Mouse (Mus musculus): Measurements from ENCODE around the gene Ripor1. TPM values are rescaled to one million over a fixed set of nuclear protein-coding genes. Genes with fewer than 3 reads are reported as not detected.

Gene Ripor1
- polyA plus RNA-seq, 1 experiment from 2014 or later = 25.9 TPM

MicroRNAs encoded within 50 kb of the gene (microRNA counts, 519-probe panel; counts per million panel counts)
- microRNA mmu-miR-1966 = 3,127 counts per million, percentile 66 among the panel's probes with 10 or more counts

Small RNA genes within 50 kb of the gene (microRNA-seq; reads per million reads assigned to microRNA genes)
- gene Mir1966 = not detected

Other genes with a start within 250 kb of the Ripor1 start
- 0.93 and 1.5 TPM in 2 replicates for gene Plekhg4, start 232.0 kb upstream of the Ripor1 start, polyA plus RNA-seq (2015; fragmentation: Nextera tagmentation; extraction: Ambion mirVana)
- not detected in 2 replicates for gene Kctd19, start 191.8 kb upstream of the Ripor1 start, polyA plus RNA-seq (2015; fragmentation: Nextera tagmentation; extraction: Ambion mirVana)
- 1.5 and 2.4 TPM in 2 replicates for gene Lrrc36, start 191.7 kb upstream of the Ripor1 start, polyA plus RNA-seq (2015; fragmentation: Nextera tagmentation; extraction: Ambion mirVana)
- 93.1 and 111 TPM in 2 replicates for gene Tppp3, start 133.7 kb upstream of the Ripor1 start, polyA plus RNA-seq (2015; fragmentation: Nextera tagmentation; extraction: Ambion mirVana)
- 26.2 and 31.3 TPM in 2 replicates for gene Zdhhc1, start 108.4 kb upstream of the Ripor1 start, polyA plus RNA-seq (2015; fragmentation: Nextera tagmentation; extraction: Ambion mirVana)
- gene Hsd11b2, start 86.5 kb upstream of the Ripor1 start, polyA plus RNA-seq (2015; fragmentation: Nextera tagmentation; extraction: Ambion mirVana) = 11.6 and 16.9 TPM in 2 replicates
- gene Atp6v0d1, start 39.2 kb upstream of the Ripor1 start, polyA plus RNA-seq (2015; fragmentation: Nextera tagmentation; extraction: Ambion mirVana) = 177 and 182 TPM in 2 replicates
- 135 and 136 TPM in 2 replicates for gene Ctcf, start 31.3 kb downstream of the Ripor1 start, polyA plus RNA-seq (2015; fragmentation: Nextera tagmentation; extraction: Ambion mirVana)
- 0.80 and 1.1 TPM in 2 replicates for gene Agrp, start 32.1 kb downstream of the Ripor1 start, polyA plus RNA-seq (2015; fragmentation: Nextera tagmentation; extraction: Ambion mirVana)
- gene Carmil2, start 81.0 kb downstream of the Ripor1 start, polyA plus RNA-seq (2015; fragmentation: Nextera tagmentation; extraction: Ambion mirVana) = 11.0 and 12.5 TPM in 2 replicates
- 94.7 and 101 TPM in 2 replicates for gene Acd, start 95.8 kb downstream of the Ripor1 start, polyA plus RNA-seq (2015; fragmentation: Nextera tagmentation; extraction: Ambion mirVana)
- 42.5 and 43.6 TPM in 2 replicates for gene Pard6a, start 95.9 kb downstream of the Ripor1 start, polyA plus RNA-seq (2015; fragmentation: Nextera tagmentation; extraction: Ambion mirVana)
- gene 4933405L10Rik, start 102.4 kb downstream of the Ripor1 start, polyA plus RNA-seq (2015; fragmentation: Nextera tagmentation; extraction: Ambion mirVana) = 0.13 and 0.31 TPM in 2 replicates
- 14.4 and 15.9 TPM in 2 replicates for gene Enkd1, start 103.0 kb downstream of the Ripor1 start, polyA plus RNA-seq (2015; fragmentation: Nextera tagmentation; extraction: Ambion mirVana)
- gene Gfod2, start 153.4 kb downstream of the Ripor1 start, polyA plus RNA-seq (2015; fragmentation: Nextera tagmentation; extraction: Ambion mirVana) = 90.0 and 92.7 TPM in 2 replicates
- gene Ranbp10, start 222.1 kb downstream of the Ripor1 start, polyA plus RNA-seq (2015; fragmentation: Nextera tagmentation; extraction: Ambion mirVana) = 13.8 and 15.9 TPM in 2 replicates
- gene Tsnaxip1, start 222.5 kb downstream of the Ripor1 start, polyA plus RNA-seq (2015; fragmentation: Nextera tagmentation; extraction: Ambion mirVana) = 0.36 and 0.58 TPM in 2 replicates
- 60.9 and 64.9 TPM in 2 replicates for gene Cenpt, start 248.0 kb downstream of the Ripor1 start, polyA plus RNA-seq (2015; fragmentation: Nextera tagmentation; extraction: Ambion mirVana)
- gene Thap11, start 249.9 kb downstream of the Ripor1 start, polyA plus RNA-seq (2015; fragmentation: Nextera tagmentation; extraction: Ambion mirVana) = 58.9 and 62.2 TPM in 2 replicates